Mouse (Mus musculus): ENCODE measurements at regions not wholly inside any gene's neighbourhood (a gene's known extent, or its start where the extent isn't known, plus 50 kb on each side); places are given as distances from the start of the nearest gene placed in this dataset.

GRCm38 (mm10) chr4:35343751-35344150 is 117.8 kb upstream of the C9orf72 start:
- Histone ChIP-seq H3K79me2 (ENCODE audit: control insufficient read depth, insufficient read depth) (no peaks in the 10 kb centered on the region), H3K27me3 (ENCODE audit: control insufficient read depth, insufficient read depth, insufficient read length) (no peaks in the 10 kb centered on the region), H3K36me3 (ENCODE audit: control insufficient read depth, insufficient read depth) (no peaks in the 10 kb centered on the region), H3K4me3 (ENCODE audit: insufficient read depth, poor library complexity, severe bottlenecking) (no peak overlapping the region), H3ac (ENCODE audit: control insufficient read depth, insufficient read length, low read depth) (no peak overlapping the region), H3K79me3 (ENCODE audit: low read depth) (no peaks in the 10 kb centered on the region)
- TF ChIP-seq FOSL1 (IDR thresholded peaks at IDR 0.05; ENCODE audit: insufficient read depth, low read length, poor library complexity, severe bottlenecking) (no peak), MYOG (IDR thresholded peaks at IDR 0.05; ENCODE audit: control insufficient read depth, extremely low read depth, insufficient read length) (no peak), CTCF (IDR thresholded peaks at IDR 0.05; ENCODE audit: control insufficient read depth, insufficient read depth, insufficient read length) (no peak), MYOD1 (IDR thresholded peaks at IDR 0.05; ENCODE audit: control insufficient read depth, insufficient read length, low read depth) (no peak), MAX (IDR thresholded peaks at IDR 0.05) (no peak), CEBPB (IDR thresholded peaks at IDR 0.05; ENCODE audit: low read depth) (no peak), USF1 (IDR thresholded peaks at IDR 0.05; ENCODE audit: low read depth) (no peak)

GRCm38 (mm10) chr4:35331161-35331560 is 105.2 kb upstream of the C9orf72 start:
- Histone ChIP-seq H3K36me3 (ENCODE audit: control insufficient read depth, insufficient read depth) (no peaks in the 10 kb centered on the region), H3K79me2 (ENCODE audit: control insufficient read depth, insufficient read depth) (no peaks in the 10 kb centered on the region), H3K4me3 (ENCODE audit: insufficient read depth, poor library complexity, severe bottlenecking) (no peak overlapping the region), H3K79me3 (ENCODE audit: low read depth) (no peaks in the 10 kb centered on the region), H3ac (ENCODE audit: control insufficient read depth, insufficient read length, low read depth) (no peak overlapping the region), H3K27me3 (ENCODE audit: control insufficient read depth, insufficient read depth, insufficient read length) (no peaks in the 10 kb centered on the region)
- no peak for TF ChIP-seq MAX (IDR thresholded peaks at IDR 0.05)
- TF ChIP-seq CEBPB (IDR thresholded peaks at IDR 0.05; ENCODE audit: low read depth) = no peak
- no peak for TF ChIP-seq MYOD1 (IDR thresholded peaks at IDR 0.05; ENCODE audit: control insufficient read depth, insufficient read length, low read depth)
- TF ChIP-seq MYOG (IDR thresholded peaks at IDR 0.05; ENCODE audit: control insufficient read depth, extremely low read depth, insufficient read length) = no peak

- Histone ChIP-seq H3K27me3 (ENCODE audit: control insufficient read depth, insufficient read depth, insufficient read length) (no peaks in the 10 kb centered on the region), H3K36me3 (ENCODE audit: control insufficient read depth, insufficient read depth) (no peaks in the 10 kb centered on the region), H3K79me2 (ENCODE audit: control insufficient read depth, insufficient read depth) (no peaks in the 10 kb centered on the region), H3ac (ENCODE audit: control insufficient read depth, insufficient read length, low read depth) (no peak overlapping the region), H3K4me3 (ENCODE audit: insufficient read depth, poor library complexity, severe bottlenecking) (no peak overlapping the region), H3K79me3 (ENCODE audit: low read depth) (no peaks in the 10 kb centered on the region)
- TF ChIP-seq MYOG (IDR thresholded peaks at IDR 0.05; ENCODE audit: control insufficient read depth, extremely low read depth, insufficient read length) (no peak), MYOD1 (IDR thresholded peaks at IDR 0.05; ENCODE audit: control insufficient read depth, insufficient read length, low read depth) (no peak), USF1 (IDR thresholded peaks at IDR 0.05; ENCODE audit: low read depth) (no peak), CEBPB (IDR thresholded peaks at IDR 0.05; ENCODE audit: low read depth) (no peak), MAX (IDR thresholded peaks at IDR 0.05) (no peak), FOSL1 (IDR thresholded peaks at IDR 0.05; ENCODE audit: insufficient read depth, low read length, poor library complexity, severe bottlenecking) (no peak)
Measured at GRCm38 (mm10) chr4:35325300-35325699, 99.3 kb upstream of the C9orf72 start.

- no peak overlapping the region for H3ac ChIP-seq (ENCODE audit: control insufficient read depth, insufficient read length, low read depth)
- H3K79me2 ChIP-seq (ENCODE audit: control insufficient read depth, insufficient read depth) = no peaks in the 10 kb centered on the region
- TF ChIP-seq MYOG (IDR thresholded peaks at IDR 0.05; ENCODE audit: control insufficient read depth, extremely low read depth, insufficient read length) = no peak
- H3K79me3 ChIP-seq (ENCODE audit: low read depth) = no peaks in the 10 kb centered on the region
- H3K4me3 ChIP-seq (ENCODE audit: insufficient read depth, poor library complexity, severe bottlenecking) = no peak overlapping the region
- no peaks in the 10 kb centered on the region for H3K36me3 ChIP-seq (ENCODE audit: control insufficient read depth, insufficient read depth)
- no peaks in the 10 kb centered on the region for H3K27me3 ChIP-seq (ENCODE audit: control insufficient read depth, insufficient read depth, insufficient read length)
Measured at GRCm38 (mm10) chr4:35322432-35323173, 96.6 kb upstream of the C9orf72 start.

- no peak overlapping the region for H3ac ChIP-seq (ENCODE audit: control insufficient read depth, insufficient read length, low read depth)
- H3K79me2 ChIP-seq (ENCODE audit: control insufficient read depth, insufficient read depth) = no peaks in the 10 kb centered on the region
- H3K36me3 ChIP-seq (ENCODE audit: control insufficient read depth, insufficient read depth) = no peaks in the 10 kb centered on the region
- H3K79me3 ChIP-seq (ENCODE audit: low read depth) = no peaks in the 10 kb centered on the region
- TF ChIP-seq MYOD1 (IDR thresholded peaks at IDR 0.05; ENCODE audit: control insufficient read depth, insufficient read length, low read depth) (no peak), USF1 (IDR thresholded peaks at IDR 0.05; ENCODE audit: low read depth) (no peak), CTCF (IDR thresholded peaks at IDR 0.05; ENCODE audit: control insufficient read depth, insufficient read depth, insufficient read length) (no peak), MAX (IDR thresholded peaks at IDR 0.05) (no peak), MYOG (IDR thresholded peaks at IDR 0.05; ENCODE audit: control insufficient read depth, extremely low read depth, insufficient read length) (no peak), FOSL1 (IDR thresholded peaks at IDR 0.05; ENCODE audit: insufficient read depth, low read length, poor library complexity, severe bottlenecking) (no peak), CEBPB (IDR thresholded peaks at IDR 0.05; ENCODE audit: low read depth) (no peak)
- H3K4me3 ChIP-seq (ENCODE audit: insufficient read depth, poor library complexity, severe bottlenecking) = no peak overlapping the region
- no peaks in the 10 kb centered on the region for H3K27me3 ChIP-seq (ENCODE audit: control insufficient read depth, insufficient read depth, insufficient read length)
Measured at GRCm38 (mm10) chr4:35310396-35310977, 84.5 kb upstream of the C9orf72 start.

DNA sequence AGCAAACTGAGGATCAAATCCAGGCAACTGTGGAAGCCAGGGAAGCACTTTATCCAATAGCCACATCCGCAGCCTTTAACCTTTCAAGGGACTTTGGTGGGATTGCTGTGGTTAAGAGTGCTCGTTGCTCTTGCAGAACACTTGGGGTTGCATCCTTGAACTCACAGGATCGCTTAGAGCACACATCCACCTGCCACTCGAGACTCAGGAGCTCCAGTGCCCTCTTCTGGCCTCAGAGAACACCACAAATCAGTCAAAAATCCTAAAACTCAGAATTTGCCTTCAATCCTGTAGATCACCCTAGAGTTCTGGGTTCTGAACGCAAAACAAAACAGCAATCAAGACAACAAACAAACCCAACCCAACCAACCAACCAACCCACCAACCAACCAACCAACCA is 82.2 kb upstream of the C9orf72 start:
- no peak for TF ChIP-seq USF1 (IDR thresholded peaks at IDR 0.05; ENCODE audit: low read depth)
- TF ChIP-seq CTCF (IDR thresholded peaks at IDR 0.05; ENCODE audit: control insufficient read depth, insufficient read depth, insufficient read length) = no peak
- no peak for TF ChIP-seq MAX (IDR thresholded peaks at IDR 0.05)
- TF ChIP-seq FOSL1 (IDR thresholded peaks at IDR 0.05; ENCODE audit: insufficient read depth, low read length, poor library complexity, severe bottlenecking) = no peak
- TF ChIP-seq MYOD1 (IDR thresholded peaks at IDR 0.05; ENCODE audit: control insufficient read depth, insufficient read length, low read depth) = no peak
- TF ChIP-seq CEBPB (IDR thresholded peaks at IDR 0.05; ENCODE audit: low read depth) = no peak
- TF ChIP-seq MYOG (IDR thresholded peaks at IDR 0.05; ENCODE audit: control insufficient read depth, extremely low read depth, insufficient read length) = no peak

More for the DNA sequence above, 82.2 kb upstream of the C9orf72 start:
- no peaks in the 10 kb centered on the region for H3K79me2 ChIP-seq (ENCODE audit: control insufficient read depth, insufficient read depth)
- no peak overlapping the region for H3K4me3 ChIP-seq (ENCODE audit: insufficient read depth, poor library complexity, severe bottlenecking)
- H3K27me3 ChIP-seq (ENCODE audit: control insufficient read depth, insufficient read depth, insufficient read length) = no peaks in the 10 kb centered on the region
- no peaks in the 10 kb centered on the region for H3K79me3 ChIP-seq (ENCODE audit: low read depth)
- no peak overlapping the region for H3ac ChIP-seq (ENCODE audit: control insufficient read depth, insufficient read length, low read depth)
- no peaks in the 10 kb centered on the region for H3K36me3 ChIP-seq (ENCODE audit: control insufficient read depth, insufficient read depth)
